Mouse (Mus musculus) cerebellum, adult 2 months (tissue): ENCODE results near the gene Dok5.

Source experiments
- CTCF ChIP-seq: fragments of 200-500 bp; IDR thresholded peaks from 2 replicates; pipeline ENCODE4 v1.5.1; 2011; ENCODE audit warnings: low read depth, mild to moderate bottlenecking, control low read depth, low read length, moderate library complexity, borderline replicate concordance; ENCODE audit not compliant: insufficient read depth
- POLR2A ChIP-seq: fragments of 200-500 bp; IDR thresholded peaks from 2 replicates; pipeline ENCODE4 v1.6.1; 2011; ENCODE audit warnings: low read length, control low read depth, borderline replicate concordance; ENCODE audit not compliant: insufficient read depth

DNA sequence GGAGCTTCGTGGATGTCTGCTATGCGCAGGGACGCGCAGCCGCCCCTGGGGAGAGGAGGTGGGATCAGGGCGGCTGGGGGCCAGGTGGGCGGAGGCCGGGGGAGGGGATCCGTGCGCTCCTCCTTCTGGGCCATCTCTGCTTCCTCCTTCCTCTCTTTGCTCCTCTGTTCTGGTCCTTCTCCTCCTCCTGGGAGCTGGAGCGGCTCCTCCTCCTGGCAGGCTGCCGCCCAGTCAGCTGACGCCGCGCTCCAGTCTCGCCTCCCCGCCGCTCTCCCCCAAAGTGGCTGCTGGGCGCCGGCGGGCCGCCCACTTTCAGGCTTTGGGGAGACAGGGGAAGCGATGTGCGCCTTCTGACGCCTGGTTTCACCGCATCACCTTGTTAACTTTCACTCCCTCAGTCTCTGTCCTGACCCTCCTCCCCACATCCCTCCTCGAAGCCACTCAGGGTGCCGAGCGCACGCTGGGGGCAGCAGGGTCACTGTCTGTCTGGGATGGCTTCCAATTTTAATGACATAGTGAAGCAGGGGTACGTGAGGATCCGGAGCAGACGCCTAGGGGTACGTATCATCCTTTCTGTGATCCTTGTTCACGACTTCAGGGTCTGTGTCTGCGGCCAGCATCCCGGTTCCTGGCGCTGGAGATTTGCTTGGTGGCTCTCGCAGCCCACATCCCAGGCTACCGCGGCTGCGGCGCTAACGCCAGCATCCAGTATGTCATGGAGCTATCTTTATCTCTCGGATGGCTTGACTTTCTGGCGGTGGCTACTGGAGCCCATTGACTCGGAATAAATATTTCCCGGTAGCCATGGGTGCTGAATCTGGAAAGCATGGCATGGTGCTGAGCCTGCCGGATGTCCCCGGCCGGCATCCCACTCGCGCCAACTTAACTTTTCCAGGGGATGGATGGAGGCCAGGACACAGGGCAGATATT, at the start of gene Dok5:
- TF ChIP-seq POLR2A (0 out of 2 replicates have a peak, but pooled peaks have one; percentile 21), CTCF (no peak)
